Mouse (Mus musculus) splenic B cell, adult 2 months (primary cell): ENCODE results near the gene Adgrg6.

Source experiments
- DNase-seq: peaks from one replicate; pipeline ENCODE4 v3.0.0-alpha.2; 2011; ENCODE audit warnings: low read depth, low spot score
- H3K27me3 ChIP-seq: 2 replicates; pipeline ENCODE4 v1.6.1; 2012; ENCODE audit warnings: mild to moderate bottlenecking, low read length, moderate library complexity, mixed read lengths; ENCODE audit not compliant: control insufficient read depth, poor library complexity, insufficient read depth, severe bottlenecking
- H3K36me3 ChIP-seq: 2 replicates; pipeline ENCODE4 v1.6.1; 2012; ENCODE audit warnings: mild to moderate bottlenecking, low read length, moderate library complexity, mixed read lengths; ENCODE audit not compliant: control insufficient read depth, poor library complexity, insufficient read depth, severe bottlenecking

Adgrg6 gene

GRCm38 (mm10) chr10:14544941-14545717 is at the start of gene Adgrg6:
TSS of gene Adgrg6 (minus strand) at chr10:14545659.
- H3K27me3 ChIP-seq: no peaks in the 10 kb centered on the region
- H3K36me3 ChIP-seq: no peaks in the 10 kb centered on the region
- no peak for DNase-seq

- no peak for DNase-seq
Measured at GRCm38 (mm10) chr10:14592215-14592614, 46.8 kb upstream of the Adgrg6 start.

GRCm38 (mm10) chr10:14590816-14591215 is 45.4 kb upstream of the Adgrg6 start:
- Histone ChIP-seq H3K27me3 (no peaks in the 10 kb centered on the region), H3K36me3 (no peaks in the 10 kb centered on the region)
- no peak for DNase-seq

More at GRCm38 (mm10) chr10:14592215-14592614, 46.8 kb upstream of the Adgrg6 start:
- Histone ChIP-seq H3K27me3 (no peaks in the 10 kb centered on the region), H3K36me3 (no peaks in the 10 kb centered on the region)

- no peaks in the 10 kb centered on the region for H3K36me3 ChIP-seq
- 0 out of 2 replicates have a peak, but pooled peaks cover 1% of the 10 kb centered on the region for H3K27me3 ChIP-seq
- no peak for DNase-seq
Measured at GRCm38 (mm10) chr10:14589667-14590066, 44.2 kb upstream of the Adgrg6 start.

GRCm38 (mm10) chr10:14583496-14583895 is 38.0 kb upstream of the Adgrg6 start:
- Histone ChIP-seq H3K27me3 (0 out of 2 replicates have a peak, but pooled peaks cover 1% of the 10 kb centered on the region), H3K36me3 (no peaks in the 10 kb centered on the region)
- DNase-seq: no peak

- no peak for DNase-seq
- Histone ChIP-seq H3K27me3 (no peaks in the 10 kb centered on the region), H3K36me3 (no peaks in the 10 kb centered on the region)
Measured at GRCm38 (mm10) chr10:14574255-14574654, 28.8 kb upstream of the Adgrg6 start.

- no peaks in the 10 kb centered on the region for H3K27me3 ChIP-seq
- DNase-seq: no peak
- no peaks in the 10 kb centered on the region for H3K36me3 ChIP-seq
Measured at GRCm38 (mm10) chr10:14571143-14571542, 25.7 kb upstream of the Adgrg6 start.

GRCm38 (mm10) chr10:14570616-14571015 is 25.2 kb upstream of the Adgrg6 start:
- Histone ChIP-seq H3K36me3 (no peaks in the 10 kb centered on the region), H3K27me3 (no peaks in the 10 kb centered on the region)

GRCm38 (mm10) chr10:14546111-14546551 is 672 bp upstream of the Adgrg6 start:
- no peaks in the 10 kb centered on the region for H3K36me3 ChIP-seq
- no peaks in the 10 kb centered on the region for H3K27me3 ChIP-seq
- no peak for DNase-seq

More at GRCm38 (mm10) chr10:14570616-14571015, 25.2 kb upstream of the Adgrg6 start:
- no peak for DNase-seq

GRCm38 (mm10) chr10:14544608-14544940 is 885 bp downstream of the Adgrg6 start:
- DNase-seq: no peak
- no peaks in the 10 kb centered on the region for H3K27me3 ChIP-seq
- H3K36me3 ChIP-seq: no peaks in the 10 kb centered on the region

GRCm38 (mm10) chr10:14543511-14544067 is 1.9 kb downstream of the Adgrg6 start:
- Histone ChIP-seq H3K36me3 (no peaks in the 10 kb centered on the region), H3K27me3 (no peaks in the 10 kb centered on the region; the same call in 1 of the 2 replicates)
- DNase-seq: no peak

- no peak for DNase-seq
- Histone ChIP-seq H3K27me3 (no peaks in the 10 kb centered on the region; the same call in 1 of the 2 replicates), H3K36me3 (no peaks in the 10 kb centered on the region)
Measured at GRCm38 (mm10) chr10:14537102-14537501, 8.4 kb downstream of the Adgrg6 start.

- DNase-seq: peak; percentile 1
- no peaks in the 10 kb centered on the region for H3K36me3 ChIP-seq
- H3K27me3 ChIP-seq: no peaks in the 10 kb centered on the region
Measured at GRCm38 (mm10) chr10:14531090-14531489, 14.4 kb downstream of the Adgrg6 start.

GRCm38 (mm10) chr10:14530670-14531069 is 14.8 kb downstream of the Adgrg6 start:
- no peak for DNase-seq
- H3K27me3 ChIP-seq: no peaks in the 10 kb centered on the region
- H3K36me3 ChIP-seq: no peaks in the 10 kb centered on the region

GRCm38 (mm10) chr10:14527765-14528164 is 17.7 kb downstream of the Adgrg6 start:
- Histone ChIP-seq H3K36me3 (no peaks in the 10 kb centered on the region), H3K27me3 (no peaks in the 10 kb centered on the region)
- no peak for DNase-seq
